Comparison of ENCODE assay signal across 7 mouse cellular contexts in the genomic region with DNA sequence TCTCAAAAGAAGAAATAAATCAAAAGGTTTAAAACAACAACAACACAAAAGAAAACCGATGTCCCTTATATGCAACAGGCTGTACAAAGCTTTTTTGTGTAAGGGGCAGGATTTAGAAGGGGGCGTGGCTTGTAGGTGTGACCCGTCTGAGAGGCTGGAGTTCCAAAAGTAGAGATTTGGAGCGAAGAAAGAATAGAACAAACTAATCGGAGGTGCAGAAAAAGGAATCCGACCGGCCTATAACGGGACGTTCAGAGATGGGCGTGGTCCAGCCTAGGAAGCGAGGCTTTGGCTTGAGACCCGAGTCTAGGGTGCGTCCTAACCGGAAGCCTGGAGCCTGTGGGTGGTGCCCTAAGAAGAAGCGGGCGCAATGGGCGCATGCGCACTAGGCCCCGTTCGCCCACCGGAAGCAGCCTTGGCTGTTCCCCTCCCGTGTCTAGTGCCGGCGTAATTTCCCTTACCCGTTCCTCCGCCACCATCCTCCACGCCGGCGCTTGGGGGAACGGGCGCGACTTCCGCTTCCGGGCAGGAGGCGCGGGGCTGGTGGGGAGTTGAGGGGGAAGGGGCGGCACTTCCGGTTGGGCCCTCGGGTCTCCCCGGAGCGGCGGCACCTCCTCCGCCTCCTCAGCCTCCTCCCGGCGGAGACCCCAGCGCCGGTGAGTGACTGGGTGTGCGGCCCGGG. TPM values are rescaled to one million over a fixed set of nuclear protein-coding genes. Genes with fewer than 3 reads are reported as not detected.
DNase-seq lines count a peak whose midpoint lies in the region; ATAC-seq and TF ChIP-seq lines count a peak whose summit lies in the region.

A gene (plus strand): TSS at position 377 of the 682 bp plus-strand sequence.
A gene (plus strand): TSS at position 554 of the 682 bp plus-strand sequence.

- peak within 1 kb of the TSS; percentile 92 for H3K9ac ChIP-seq in embryonic facial prominence, embryonic 12.5 days
- H3K9ac ChIP-seq in limb, embryonic 12.5 days (replicated peaks) = peak within 1 kb of the TSS; percentile 93
- peak within 1 kb of the TSS; percentile 81 for H3K9ac ChIP-seq in midbrain, embryonic 15.5 days

- H3K4me3 ChIP-seq in embryonic facial prominence, embryonic 12.5 days = peak within 1 kb of the TSS; percentile 87
- peak within 1 kb of the TSS; percentile 63 for H3K4me3 ChIP-seq in kidney, adult 2 months (ENCODE audit: insufficient read depth, low read depth, low read length)
- peak within 1 kb of the TSS; percentile 84 for H3K4me3 ChIP-seq in limb, embryonic 12.5 days (replicated peaks)
- peak within 1 kb of the TSS; percentile 74 for H3K4me3 ChIP-seq in midbrain, embryonic 15.5 days
- H3K4me3 ChIP-seq in spleen, adult 2 months (ENCODE audit: extremely low read depth, insufficient read depth, insufficient read length) = peak within 1 kb of the TSS; percentile 67

- no peak for TF ChIP-seq CTCF in kidney, adult 2 months (conservative IDR thresholded peaks at IDR 0.05; ENCODE audit: insufficient read depth, insufficient read length, low read depth, low read length)
- TF ChIP-seq CTCF in spleen, adult 2 months (IDR thresholded peaks at IDR 0.05; ENCODE audit: extremely low read depth, insufficient read depth, insufficient read length, insufficient replicate concordance) = no peak

- H3K27me3 ChIP-seq in embryonic facial prominence, embryonic 12.5 days = no peaks in the 10 kb centered on the region
- no peaks in the 10 kb centered on the region for H3K27me3 ChIP-seq in kidney, adult 2 months (replicated peaks; ENCODE audit: control insufficient read depth, insufficient read depth, low read length)
- no peaks in the 10 kb centered on the region for H3K27me3 ChIP-seq in limb, embryonic 12.5 days
- H3K27me3 ChIP-seq in midbrain, embryonic 15.5 days (replicated peaks) = no peaks in the 10 kb centered on the region
- H3K27me3 ChIP-seq in spleen, adult 2 months (ENCODE audit: control insufficient read depth, insufficient read depth, low read length) = no peaks in the 10 kb centered on the region

- H3K36me3 ChIP-seq in embryonic facial prominence, embryonic 12.5 days = peaks cover 29% of the 10 kb centered on the region
- no peaks in the 10 kb centered on the region for H3K36me3 ChIP-seq in kidney, adult 2 months (ENCODE audit: control insufficient read depth, insufficient read depth, low read length)
- peaks cover 46% of the 10 kb centered on the region for H3K36me3 ChIP-seq in limb, embryonic 12.5 days
- no peaks in the 10 kb centered on the region for H3K36me3 ChIP-seq in midbrain, embryonic 15.5 days (replicated peaks)
- H3K36me3 ChIP-seq in spleen, adult 2 months (ENCODE audit: control insufficient read depth, insufficient read depth, low read length) = peaks cover 2% of the 10 kb centered on the region

- peak within 1 kb of the TSS; percentile 98 for H3K27ac ChIP-seq in embryonic facial prominence, embryonic 12.5 days
- H3K27ac ChIP-seq in kidney, adult 2 months (ENCODE audit: insufficient read depth, low read depth, low read length) = peak within 1 kb of the TSS; percentile 93
- peak within 1 kb of the TSS; percentile 98 for H3K27ac ChIP-seq in limb, embryonic 12.5 days
- H3K27ac ChIP-seq in midbrain, embryonic 15.5 days = peak within 1 kb of the TSS; percentile 91
- peak within 1 kb of the TSS; percentile 81 for H3K27ac ChIP-seq in spleen, adult 2 months (ENCODE audit: insufficient read depth, low read length)

- peak within 1 kb of the TSS; percentile 82 for H3K4me2 ChIP-seq in embryonic facial prominence, embryonic 12.5 days (replicated peaks)
- peak within 1 kb of the TSS; percentile 87 for H3K4me2 ChIP-seq in limb, embryonic 12.5 days
- H3K4me2 ChIP-seq in midbrain, embryonic 15.5 days = peak within 1 kb of the TSS; percentile 74

- H3K9me3 ChIP-seq in embryonic facial prominence, embryonic 12.5 days = no peaks in the 10 kb centered on the region
- H3K9me3 ChIP-seq in limb, embryonic 12.5 days = no peaks in the 10 kb centered on the region
- no peaks in the 10 kb centered on the region for H3K9me3 ChIP-seq in midbrain, embryonic 15.5 days

- ATAC-seq in embryonic facial prominence, embryonic 12.5 days (ENCODE audit: insufficient number of reproducible peaks, insufficient read depth, low FRiP score, low TSS enrichment) = peak; percentile 83
- ATAC-seq in limb, embryonic 12.5 days (ENCODE audit: insufficient number of reproducible peaks, insufficient read depth, low FRiP score, low TSS enrichment, low read depth) = peak; percentile 89
- peak; percentile 89 for ATAC-seq in midbrain, embryonic 15.5 days (replicated peaks)

- H3K4me1 ChIP-seq in embryonic facial prominence, embryonic 12.5 days = peaks cover 11% of the 10 kb centered on the region
- H3K4me1 ChIP-seq in kidney, adult 2 months (ENCODE audit: control insufficient read depth, insufficient read depth, low read length) = peaks cover 9% of the 10 kb centered on the region; the same call in 1 of the 2 replicates
- peaks cover 23% of the 10 kb centered on the region for H3K4me1 ChIP-seq in limb, embryonic 12.5 days (replicated peaks)
- H3K4me1 ChIP-seq in midbrain, embryonic 15.5 days = peaks cover 22% of the 10 kb centered on the region
- H3K4me1 ChIP-seq in spleen, adult 2 months (ENCODE audit: control insufficient read depth, insufficient read depth, insufficient read length) = no peaks in the 10 kb centered on the region; the same call in 1 of the 2 replicates

- under 1% methylated on average over 48 of the region's 49 CpGs for WGBS in embryonic facial prominence, embryonic 12.5 days
- WGBS in kidney, adult 2 months = under 1% methylated on average over 49 of the region's 49 CpGs
- 0% methylated on average over 49 of the region's 49 CpGs for WGBS in limb, embryonic 12.5 days
- WGBS in midbrain, embryonic 15.5 days = under 1% methylated on average over 48 of the region's 49 CpGs
- under 1% methylated on average over 47 of the region's 49 CpGs for WGBS in spleen, adult 2 months

- DNase-seq in adrenal gland, postnatal 25 days = peak; percentile 99
- peak; percentile 98 to 100 for DNase-seq in heart, adult 18-20 months
- DNase-seq in kidney, adult 2 months = peak; percentile 100
- peak; percentile 96 to 99 for DNase-seq in spleen, adult 2 months (ENCODE audit: low read depth in 1 of 2, low spot score in 2 of 2)

- TF ChIP-seq POLR2A in kidney, adult 2 months (IDR thresholded peaks at IDR 0.05; ENCODE audit: low read depth, low read length) = peak; percentile 83
- peak; percentile 36; the same call in 1 of the 2 replicates for TF ChIP-seq POLR2A in spleen, adult 2 months (IDR thresholded peaks at IDR 0.05; ENCODE audit: low read depth, low read length)

RNA-seq across cellular contexts. Expression of the first gene that starts in this region (rescaled TPM):
- 27.7 and 34.3 TPM in 2 replicates for total RNA-seq in adrenal gland, postnatal 25 days (2021)
- polyA plus RNA-seq in embryonic facial prominence, embryonic 12.5 days (2016; fragmentation: Nextera tagmentation; extraction: Ambion mirVana) = 8.2 TPM in 2 replicates
- 10 to 100 TPM; 11.5 to 14.0 TPM for total RNA-seq in heart, adult 18-20 months (2021)
- 21.3 and 25.1 TPM in 2 replicates for polyA plus RNA-seq in kidney, adult 2 months (2012; rRNA removed)
- 7.0 and 8.1 TPM in 2 replicates for polyA plus RNA-seq in limb, embryonic 12.5 days (2016; fragmentation: Nextera tagmentation; extraction: Ambion mirVana)
- polyA plus RNA-seq in midbrain, embryonic 15.5 days (2015; fragmentation: Nextera tagmentation; extraction: Ambion mirVana) = 8.0 and 8.4 TPM in 2 replicates
- polyA plus RNA-seq in spleen, adult 2 months (2012; rRNA removed) = 47.9 and 58.4 TPM in 2 replicates

RNA-seq across cellular contexts. Expression of the second gene that starts in this region (rescaled TPM):
- total RNA-seq in adrenal gland, postnatal 25 days (2021) = 1.00 and 1.1 TPM in 2 replicates
- polyA plus RNA-seq in embryonic facial prominence, embryonic 12.5 days (2016; fragmentation: Nextera tagmentation; extraction: Ambion mirVana) = 35.5 and 38.4 TPM in 2 replicates
- total RNA-seq in heart, adult 18-20 months (2021) = under 1 TPM in 1 of 2 experiments, not detected in 1; 0.20 TPM
- polyA plus RNA-seq in kidney, adult 2 months (2012; rRNA removed) = 2.3 and 3.0 TPM in 2 replicates
- 27.3 and 27.5 TPM in 2 replicates for polyA plus RNA-seq in limb, embryonic 12.5 days (2016; fragmentation: Nextera tagmentation; extraction: Ambion mirVana)
- polyA plus RNA-seq in midbrain, embryonic 15.5 days (2015; fragmentation: Nextera tagmentation; extraction: Ambion mirVana) = 64.9 and 67.8 TPM in 2 replicates
- 0.43 and 0.54 TPM in 2 replicates for polyA plus RNA-seq in spleen, adult 2 months (2012; rRNA removed)

Comparison
In these comparisons a context has a peak if more than half of its experiments do, and no peak if none do; other contexts are left out.
1. Peak in every context shown above with its lines: DNase-seq, ATAC-seq, H3K4me3 ChIP-seq and H3K27ac ChIP-seq.